Mouse (Mus musculus) gastrocnemius, postnatal 14 days (tissue): Measurements from ENCODE around the gene Olfr356. TPM values are rescaled to one million over a fixed set of nuclear protein-coding genes. Genes with fewer than 3 reads are reported as not detected.

Experiments
- DNase-seq: peaks from one replicate; pipeline ENCODE4 v3.0.0; 2021; ENCODE audit warnings: mixed read lengths
- intact Hi-C: fragments of 180-260 bp; cut with DNase I; formaldehyde crosslinking; loops from one replicate; pipeline ENCODE4 v1.15.1; 2025; ENCODE audit warnings: low total_unique reads
- long read RNA-seq, 2 experiments: library from polyadenylated mRNA; stranded (forward); transcript quantifications; one replicate each; pipeline ENCODE4 v2.0.0; 2021
- total RNA-seq, 2 experiments: library from RNA; stranded (reverse); gene quantifications; 2 replicates each; pipeline ENCODE4 v1.2.3; 2021

The Olfr356 gene
- total RNA-seq = not detected
- long read RNA-seq, experiment 1 = 0 reads
- long read RNA-seq, experiment 2 = 0 reads

DNA sequence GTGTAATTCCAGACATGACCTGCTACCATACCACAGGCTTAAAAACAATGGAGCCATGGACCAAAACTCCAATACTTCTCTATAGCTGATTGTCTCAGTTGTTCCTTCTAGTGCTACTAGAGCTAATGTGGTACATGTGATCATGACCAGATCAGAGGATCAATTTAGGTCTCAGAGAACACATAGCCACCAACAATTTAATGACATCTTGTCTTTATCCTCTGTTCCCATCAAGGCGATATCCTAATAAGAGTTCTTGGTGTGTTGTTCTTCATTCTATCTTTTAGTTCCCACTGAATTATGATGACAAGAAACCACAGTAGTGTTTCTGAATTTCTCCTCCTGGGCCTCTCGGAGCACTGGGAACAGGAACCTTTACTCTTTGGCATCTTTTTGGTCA lies at the start of gene Olfr356:
Gene Olfr356, plus strand, starts transcription at position 301 of the 400 bp plus-strand sequence.
- intact Hi-C loops = no loop called here
- DNase-seq = no peak

DNA sequence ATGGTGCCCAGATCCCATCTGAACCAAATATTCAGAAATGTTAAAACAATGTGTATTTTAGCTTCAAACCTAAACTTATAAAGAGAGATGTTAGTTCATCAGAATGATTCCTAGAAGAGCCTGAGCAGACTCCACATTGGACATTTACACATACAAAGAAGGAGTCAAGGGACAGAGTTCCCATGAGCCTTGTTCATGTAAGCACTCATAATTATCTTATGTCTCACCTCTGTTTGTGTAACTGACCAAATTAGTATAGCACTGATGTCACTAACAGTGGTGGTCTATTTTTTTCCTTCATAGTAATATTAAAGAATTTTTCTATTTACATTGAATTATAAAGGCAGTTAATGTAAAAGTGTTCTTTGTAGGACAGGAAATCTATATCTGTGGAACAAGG lies 44.1 kb upstream of the Olfr356 start, which contains the start of gene Olfr353:
Gene Olfr353, minus strand, starts transcription at position 101 of the 400 bp plus-strand sequence.
- DNase-seq = no peak
- intact Hi-C loops = no loop called here

DNA sequence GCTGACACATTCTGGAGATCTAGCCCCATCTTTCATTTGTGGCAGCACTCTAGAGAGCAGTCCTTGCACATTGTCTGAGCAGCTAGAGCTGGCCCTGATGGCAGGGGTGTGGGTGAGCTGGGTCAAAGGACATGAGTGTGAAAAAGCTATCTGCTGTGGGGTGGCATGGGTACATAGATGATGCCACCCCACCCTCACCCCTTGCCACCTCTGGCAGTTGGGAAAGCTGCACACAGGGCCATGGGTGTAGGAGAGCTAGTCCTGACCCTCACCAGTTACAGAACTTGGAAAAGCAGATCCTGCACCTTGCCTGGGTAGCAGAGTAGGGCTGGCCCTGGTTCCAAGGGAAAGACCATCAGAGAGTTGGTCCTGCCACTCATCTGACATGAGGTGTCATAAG lies 39.8 kb upstream of the Olfr356 start:
- intact Hi-C loops = no loop called here
- no peak for DNase-seq

DNA sequence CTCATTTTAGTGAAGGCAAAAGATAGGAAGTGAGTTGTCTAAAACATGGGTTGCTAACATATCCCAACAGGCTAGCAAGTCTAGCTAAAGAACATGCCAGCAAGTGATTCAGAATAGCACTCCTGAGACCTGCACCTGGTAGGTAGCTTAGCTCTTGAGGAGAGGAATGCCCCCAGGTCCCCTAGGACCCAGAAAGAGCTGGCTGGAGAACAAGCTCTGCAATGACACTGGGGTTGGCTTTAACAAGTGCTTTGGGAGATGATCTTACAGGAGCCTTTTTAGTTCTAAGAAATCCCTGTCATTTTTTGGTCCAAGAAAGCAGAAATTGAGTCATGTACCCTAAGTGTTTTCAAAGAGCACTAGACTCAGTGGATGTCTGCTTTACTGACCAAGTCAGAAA lies 31.5 kb upstream of the Olfr356 start, which contains the start of gene Olfr354:
Gene Olfr354, plus strand, starts transcription at position 301 of the 400 bp plus-strand sequence.
- intact Hi-C loops = no loop called here
- no peak for DNase-seq

DNA sequence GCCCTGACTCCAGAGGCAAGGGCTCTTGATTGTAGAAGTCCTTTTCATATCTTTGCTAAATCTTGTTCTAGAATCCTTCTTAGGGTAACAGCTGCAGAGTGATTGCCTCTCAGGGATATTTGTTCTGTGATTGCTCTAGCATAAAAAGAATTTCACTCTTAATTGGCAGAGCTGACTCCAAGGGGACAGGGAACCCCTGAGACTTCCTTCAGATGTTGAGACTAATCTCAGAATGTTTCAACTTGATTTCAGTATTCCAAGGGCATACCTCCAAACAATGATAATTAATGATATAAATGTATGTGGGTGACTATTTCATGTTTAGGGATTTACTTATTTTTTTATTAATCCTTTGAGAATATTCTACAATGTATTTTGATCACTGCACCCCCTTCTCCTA lies 8.1 kb upstream of the Olfr356 start, which contains the start of gene Olfr355:
Gene Olfr355, minus strand, starts transcription at position 101 of the 400 bp plus-strand sequence.
- no peak for DNase-seq
- intact Hi-C loops = no loop called here

Other genes starting within 250 kb of the Olfr356 start
- gene Olfr347, start 205.2 kb upstream of the Olfr356 start, total RNA-seq = not detected
- not detected for gene Olfr348, start 152.8 kb upstream of the Olfr356 start, total RNA-seq
- not detected for gene Olfr50, start 146.6 kb upstream of the Olfr356 start, total RNA-seq
- not detected for gene Olfr3, start 120.1 kb upstream of the Olfr356 start, total RNA-seq
- gene Olfr350, start 90.8 kb upstream of the Olfr356 start, total RNA-seq = not detected
- gene Olfr351, start 74.5 kb upstream of the Olfr356 start, total RNA-seq = not detected
- not detected for gene Olfr352, start 68.7 kb upstream of the Olfr356 start, total RNA-seq
- gene Olfr353, start 44.2 kb upstream of the Olfr356 start, total RNA-seq = not detected
- not detected for gene Olfr354, start 31.4 kb upstream of the Olfr356 start, total RNA-seq
- not detected for gene Olfr355, start 8.2 kb upstream of the Olfr356 start, total RNA-seq
- gene Olfr357, start 56.7 kb downstream of the Olfr356 start, total RNA-seq = not detected
- not detected for gene Olfr358, start 72.2 kb downstream of the Olfr356 start, total RNA-seq
- gene Olfr360, start 128.6 kb downstream of the Olfr356 start, total RNA-seq = not detected
- gene Olfr361, start 152.2 kb downstream of the Olfr356 start, total RNA-seq = not detected
- gene Olfr362, start 180.8 kb downstream of the Olfr356 start, total RNA-seq = not detected
- not detected for gene Olfr364-ps1, start 202.2 kb downstream of the Olfr356 start, total RNA-seq